Mouse (Mus musculus): Measurements from ENCODE around the gene Fabp2. TPM values are rescaled to one million over a fixed set of nuclear protein-coding genes. Genes with fewer than 3 reads are reported as not detected.

Fabp2 gene
- polyA plus RNA-seq (2012; rRNA removed) (3.8 and 7.5 TPM in 2 replicates), polyA plus RNA-seq (2014; fragmentation: Nextera tagmentation; extraction: Ambion mirVana) (13.6 and 14.1 TPM in 2 replicates)

GRCm38 (mm10) chr3:122894772-122895171, at the start of gene Fabp2:
Fabp2 (plus strand) TSS chr3:122895072.
- ATAC-seq (ENCODE audit: insufficient read depth): no peak
- 74% methylated on average over 3 of the region's 3 CpGs for WGBS (ENCODE audit: insufficient replicate concordance)
- H3K27me3 ChIP-seq (ENCODE audit: control insufficient read depth, insufficient read depth, low read length): no peaks in the 10 kb centered on the region
- no peaks in the 10 kb centered on the region for H3K9me3 ChIP-seq (ENCODE audit: control insufficient read depth, low read length)
- H3K27ac ChIP-seq: no peak within 1 kb of the TSS
- no peaks in the 10 kb centered on the region for H3K36me3 ChIP-seq (replicated peaks; ENCODE audit: control insufficient read depth, insufficient read depth, low read depth)
- no peak for TF ChIP-seq CTCF (IDR thresholded peaks at IDR 0.05; ENCODE audit: low read depth)
- no peak for TF ChIP-seq EP300 (IDR thresholded peaks at IDR 0.05; ENCODE audit: low read depth)
- DNase-seq (ENCODE audit: low read depth in 3 of 3, low spot score in 3 of 3): no peak
- no peak within 1 kb of the TSS for H3K9ac ChIP-seq (replicated peaks)
- no peak within 1 kb of the TSS for H3K4me3 ChIP-seq (ENCODE audit: insufficient read depth in 1 of 2, low read depth in 2 of 2, low read length in 2 of 2)
- H3K4me2 ChIP-seq (ENCODE audit: low read depth): no peak within 1 kb of the TSS
- H3K4me1 ChIP-seq (replicated peaks; ENCODE audit: control insufficient read depth in 2 of 2, insufficient read depth in 2 of 2, low read length in 1 of 2): no peaks in the 10 kb centered on the region

- WGBS (ENCODE audit: insufficient replicate concordance): 44% methylated on average over 5 of the region's 5 CpGs
- H3K27me3 ChIP-seq (ENCODE audit: control insufficient read depth, insufficient read depth, low read length): no peaks in the 10 kb centered on the region
- no peak overlapping the region for H3K4me2 ChIP-seq (ENCODE audit: low read depth)
- H3K4me1 ChIP-seq (replicated peaks; ENCODE audit: control insufficient read depth in 2 of 2, insufficient read depth in 2 of 2, low read length in 1 of 2): no peaks in the 10 kb centered on the region
- H3K9ac ChIP-seq (replicated peaks): no peak overlapping the region
- TF ChIP-seq CTCF (IDR thresholded peaks at IDR 0.05; ENCODE audit: low read depth) (no peak), EP300 (IDR thresholded peaks at IDR 0.05; ENCODE audit: low read depth) (no peak)
- no peak overlapping the region for H3K27ac ChIP-seq
- H3K36me3 ChIP-seq (replicated peaks; ENCODE audit: control insufficient read depth, insufficient read depth, low read depth): no peaks in the 10 kb centered on the region
- H3K4me3 ChIP-seq (ENCODE audit: insufficient read depth in 1 of 2, low read depth in 2 of 2, low read length in 2 of 2): no peak overlapping the region
- DNase-seq (ENCODE audit: low read depth in 3 of 3, low spot score in 3 of 3) (no peak), ATAC-seq (ENCODE audit: insufficient read depth) (no peak)
- H3K9me3 ChIP-seq (ENCODE audit: control insufficient read depth, low read length): no peaks in the 10 kb centered on the region
These were observed 46.4 kb upstream of the Fabp2 start for GRCm38 (mm10) chr3:122848410-122849034.

- no peak for TF ChIP-seq EP300 (IDR thresholded peaks at IDR 0.05; ENCODE audit: low read depth)
- TF ChIP-seq CTCF (IDR thresholded peaks at IDR 0.05; ENCODE audit: low read depth): no peak
- Histone ChIP-seq H3K9ac (replicated peaks) (no peak overlapping the region), H3K4me3 (ENCODE audit: insufficient read depth in 1 of 2, low read depth in 2 of 2, low read length in 2 of 2) (no peak overlapping the region), H3K4me1 (replicated peaks; ENCODE audit: control insufficient read depth in 2 of 2, insufficient read depth in 2 of 2, low read length in 1 of 2) (no peaks in the 10 kb centered on the region), H3K27me3 (ENCODE audit: control insufficient read depth, insufficient read depth, low read length) (no peaks in the 10 kb centered on the region), H3K36me3 (replicated peaks; ENCODE audit: control insufficient read depth, insufficient read depth, low read depth) (no peaks in the 10 kb centered on the region), H3K27ac (no peak overlapping the region), H3K9me3 (ENCODE audit: control insufficient read depth, low read length) (no peaks in the 10 kb centered on the region), H3K4me2 (ENCODE audit: low read depth) (no peak overlapping the region)
- WGBS (ENCODE audit: insufficient replicate concordance): 64% methylated on average over 11 of the region's 11 CpGs
- no peak for ATAC-seq (ENCODE audit: insufficient read depth)
- no peak for DNase-seq (ENCODE audit: low read depth in 3 of 3, low spot score in 3 of 3)
These were observed 39.7 kb upstream of the Fabp2 start for GRCm38 (mm10) chr3:122855149-122855548.

- H3K4me2 ChIP-seq (ENCODE audit: low read depth): no peak overlapping the region
- H3K9me3 ChIP-seq (ENCODE audit: control insufficient read depth, low read length): no peaks in the 10 kb centered on the region
- TF ChIP-seq CTCF (IDR thresholded peaks at IDR 0.05; ENCODE audit: low read depth) (no peak), EP300 (IDR thresholded peaks at IDR 0.05; ENCODE audit: low read depth) (no peak)
- H3K9ac ChIP-seq (replicated peaks): no peak overlapping the region
- H3K27me3 ChIP-seq (ENCODE audit: control insufficient read depth, insufficient read depth, low read length): no peaks in the 10 kb centered on the region
- H3K27ac ChIP-seq: no peak overlapping the region
- H3K4me3 ChIP-seq (ENCODE audit: insufficient read depth in 1 of 2, low read depth in 2 of 2, low read length in 2 of 2): no peak overlapping the region
- H3K4me1 ChIP-seq (replicated peaks; ENCODE audit: control insufficient read depth in 2 of 2, insufficient read depth in 2 of 2, low read length in 1 of 2): no peaks in the 10 kb centered on the region
- 55% methylated on average over 2 of the region's 2 CpGs for WGBS (ENCODE audit: insufficient replicate concordance)
- DNase-seq (ENCODE audit: low read depth in 3 of 3, low spot score in 3 of 3): no peak
- ATAC-seq (ENCODE audit: insufficient read depth): no peak
- no peaks in the 10 kb centered on the region for H3K36me3 ChIP-seq (replicated peaks; ENCODE audit: control insufficient read depth, insufficient read depth, low read depth)
These were observed 35.0 kb upstream of the Fabp2 start for GRCm38 (mm10) chr3:122859829-122860228.

GRCm38 (mm10) chr3:122860573-122861498, 34.0 kb upstream of the Fabp2 start:
- Histone ChIP-seq H3K4me3 (ENCODE audit: insufficient read depth in 1 of 2, low read depth in 2 of 2, low read length in 2 of 2) (no peak overlapping the region), H3K9ac (replicated peaks) (no peak overlapping the region), H3K36me3 (replicated peaks; ENCODE audit: control insufficient read depth, insufficient read depth, low read depth) (no peaks in the 10 kb centered on the region), H3K27me3 (ENCODE audit: control insufficient read depth, insufficient read depth, low read length) (no peaks in the 10 kb centered on the region), H3K4me2 (ENCODE audit: low read depth) (no peak overlapping the region), H3K27ac (no peak overlapping the region), H3K9me3 (ENCODE audit: control insufficient read depth, low read length) (no peaks in the 10 kb centered on the region), H3K4me1 (replicated peaks; ENCODE audit: control insufficient read depth in 2 of 2, insufficient read depth in 2 of 2, low read length in 1 of 2) (no peaks in the 10 kb centered on the region)
- WGBS (ENCODE audit: insufficient replicate concordance): 63% methylated on average over 12 of the region's 12 CpGs
- DNase-seq (ENCODE audit: low read depth in 3 of 3, low spot score in 3 of 3) (no peak), ATAC-seq (ENCODE audit: insufficient read depth) (no peak)
- no peak for TF ChIP-seq EP300 (IDR thresholded peaks at IDR 0.05; ENCODE audit: low read depth)
- no peak for TF ChIP-seq CTCF (IDR thresholded peaks at IDR 0.05; ENCODE audit: low read depth)
